Mouse (Mus musculus): ENCODE results near the gene Myh9. TPM values are rescaled to one million over a fixed set of nuclear protein-coding genes. Genes with fewer than 3 reads are reported as not detected.

Gene Myh9
- total and polyA plus RNA-seq, 3 experiments, result 30.4 to 111 (median 88.3) TPM

DNA sequence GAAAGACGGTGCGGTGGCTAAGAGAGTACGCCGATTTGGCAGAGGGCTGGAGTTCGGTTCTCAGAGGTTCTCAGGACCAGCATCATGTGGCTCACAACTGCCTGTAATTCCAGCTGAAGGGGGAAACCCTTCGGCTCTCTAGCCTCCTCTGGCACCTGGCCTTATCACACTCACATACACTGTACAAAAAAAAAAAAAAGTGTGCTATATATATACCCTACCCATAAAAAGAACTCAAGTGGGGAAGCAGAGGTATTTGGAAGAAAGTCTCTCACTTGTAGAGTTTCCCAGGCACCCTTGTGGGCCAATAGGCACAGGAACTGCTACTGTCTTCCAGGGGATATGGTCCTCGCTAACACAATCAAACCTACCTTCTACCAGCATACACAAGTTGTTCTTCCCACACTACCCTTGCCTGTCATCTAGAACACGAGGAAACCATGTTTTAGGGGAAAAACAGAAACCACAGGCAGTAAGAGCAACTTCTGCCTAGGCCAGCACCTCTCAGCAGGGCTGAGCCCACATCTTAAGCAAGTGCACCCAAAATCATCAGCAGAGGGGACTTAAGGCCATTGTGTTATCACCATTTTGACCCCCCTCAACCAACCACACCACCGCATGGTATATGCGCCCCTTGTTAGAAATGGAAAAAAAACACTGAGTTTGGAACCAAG, 4.4 kb downstream of the Myh9 start:
- Histone ChIP-seq H3K4me3 (peak overlapping the region; percentile 4; the same call in 1 of the 2 replicates), H3K27ac (peak overlapping the region; percentile 67), H3K9ac (ENCODE audit: low read depth, low read length) (peak overlapping the region; percentile 34), H3K4me1 (ENCODE audit: control insufficient read depth, insufficient read depth, low read length) (peaks cover 42% of the 10 kb centered on the region), H3K79me2 (replicated peaks; ENCODE audit: control insufficient read depth, insufficient read depth, low read length) (peaks cover 28% of the 10 kb centered on the region), H3K27me3 (ENCODE audit: control insufficient read depth, insufficient read depth, low read length) (no peaks in the 10 kb centered on the region), H3K36me3 (ENCODE audit: control insufficient read depth, insufficient read depth, low read length) (peaks cover 34% of the 10 kb centered on the region)
- no peak for DNase-seq
- no peak for TF ChIP-seq POLR2A (IDR thresholded peaks at IDR 0.05; ENCODE audit: insufficient read depth, low read depth, low read length)
- no peak for TF ChIP-seq CTCF (IDR thresholded peaks at IDR 0.05)
- TF ChIP-seq EP300 (IDR thresholded peaks at IDR 0.05; ENCODE audit: insufficient read depth, low read depth, low read length), result no peak
- intact Hi-C loops (cut with DNase I), result loop anchor here (2.0 to 5.0 kb wide), 2 partner anchors 55 to 75 kb away; no protein-coding TSS in a partner anchor
- 20% methylated on average over 10 of the region's 10 CpGs for WGBS

DNA sequence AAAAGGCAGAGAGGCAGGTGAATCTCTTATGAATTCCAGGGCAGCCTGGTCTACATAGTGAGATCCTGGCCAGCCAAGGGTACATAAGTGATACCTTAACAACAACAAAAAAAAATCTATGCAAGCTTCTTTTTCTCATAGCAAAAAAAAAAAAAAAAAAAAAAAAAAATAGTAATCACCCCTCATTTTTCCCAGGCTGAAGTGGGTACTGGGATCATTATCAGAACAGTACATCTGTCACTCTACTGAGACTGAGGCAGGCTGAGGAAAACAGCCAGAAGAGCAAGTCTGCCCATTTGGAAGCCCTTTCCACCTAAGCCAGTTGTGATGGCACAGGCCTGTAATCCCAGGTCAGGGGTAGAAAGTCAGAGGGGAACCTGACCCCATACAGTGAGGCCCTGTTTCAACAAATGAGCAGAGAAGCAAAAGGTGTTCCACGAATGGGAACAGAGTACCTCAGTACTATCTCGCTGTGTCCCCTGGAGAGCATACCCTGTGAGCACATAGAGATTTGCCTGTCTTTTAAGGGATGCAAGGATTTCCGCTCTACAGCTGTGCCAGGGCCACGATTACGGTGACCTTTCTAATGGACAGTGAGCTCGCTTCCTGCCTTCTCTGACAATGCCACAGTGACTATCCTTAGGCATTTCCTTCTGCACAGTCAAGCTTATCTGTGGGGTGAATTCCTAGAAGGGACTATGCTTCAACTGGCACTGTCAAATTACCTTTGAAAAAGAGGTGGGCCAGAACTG, 5.1 kb downstream of the Myh9 start:
- H3K79me2 ChIP-seq (replicated peaks; ENCODE audit: control insufficient read depth, insufficient read depth, low read length), result peaks cover 31% of the 10 kb centered on the region
- intact Hi-C loops (cut with DNase I), result loop anchor here (2.0 to 5.0 kb wide), 2 partner anchors 54 to 75 kb away; no protein-coding TSS in a partner anchor
- TF ChIP-seq CTCF (IDR thresholded peaks at IDR 0.05) (no peak), EP300 (IDR thresholded peaks at IDR 0.05; ENCODE audit: insufficient read depth, low read depth, low read length) (no peak), POLR2A (IDR thresholded peaks at IDR 0.05; ENCODE audit: insufficient read depth, low read depth, low read length) (0 out of 2 replicates have a peak, but pooled peaks have one; percentile 9)

GRCm38 (mm10) chr15:77835930-77836653, 5.9 kb downstream of the Myh9 start:
- H3K4me3 ChIP-seq, result no peak overlapping the region; the same call in 1 of the 2 replicates
- peak; percentile 46 to 59 for DNase-seq
- H3K27me3 ChIP-seq (ENCODE audit: control insufficient read depth, insufficient read depth, low read length), result no peaks in the 10 kb centered on the region
- peaks cover 42% of the 10 kb centered on the region for H3K36me3 ChIP-seq (ENCODE audit: control insufficient read depth, insufficient read depth, low read length)
- peaks cover 30% of the 10 kb centered on the region for H3K79me2 ChIP-seq (replicated peaks; ENCODE audit: control insufficient read depth, insufficient read depth, low read length)
- H3K4me1 ChIP-seq (ENCODE audit: control insufficient read depth, insufficient read depth, low read length), result peaks cover 53% of the 10 kb centered on the region
- intact Hi-C loops (cut with DNase I), result loop anchor here (2.0 to 5.0 kb wide), 3 partner anchors 15 to 76 kb away; no protein-coding TSS in a partner anchor
- TF ChIP-seq CTCF (IDR thresholded peaks at IDR 0.05), result no peak
- no peak for TF ChIP-seq POLR2A (IDR thresholded peaks at IDR 0.05; ENCODE audit: insufficient read depth, low read depth, low read length)
- no peak for TF ChIP-seq EP300 (IDR thresholded peaks at IDR 0.05; ENCODE audit: insufficient read depth, low read depth, low read length)
- WGBS, result 23% methylated on average over 9 of the region's 9 CpGs
- H3K27ac ChIP-seq, result peak overlapping the region; percentile 67
- peak overlapping the region; percentile 41 for H3K9ac ChIP-seq (ENCODE audit: low read depth, low read length)

More for the DNA sequence above, 5.1 kb downstream of the Myh9 start:
- H3K27me3 ChIP-seq (ENCODE audit: control insufficient read depth, insufficient read depth, low read length), result no peaks in the 10 kb centered on the region
- H3K9ac ChIP-seq (ENCODE audit: low read depth, low read length), result peak overlapping the region; percentile 19
- H3K4me3 ChIP-seq, result no peak overlapping the region
- peaks cover 47% of the 10 kb centered on the region for H3K4me1 ChIP-seq (ENCODE audit: control insufficient read depth, insufficient read depth, low read length)
- H3K36me3 ChIP-seq (ENCODE audit: control insufficient read depth, insufficient read depth, low read length), result peaks cover 38% of the 10 kb centered on the region
- H3K27ac ChIP-seq, result peak overlapping the region; percentile 67
- DNase-seq, result peak; percentile 18 to 31
- 13% methylated on average over 6 of the region's 6 CpGs for WGBS

DNA sequence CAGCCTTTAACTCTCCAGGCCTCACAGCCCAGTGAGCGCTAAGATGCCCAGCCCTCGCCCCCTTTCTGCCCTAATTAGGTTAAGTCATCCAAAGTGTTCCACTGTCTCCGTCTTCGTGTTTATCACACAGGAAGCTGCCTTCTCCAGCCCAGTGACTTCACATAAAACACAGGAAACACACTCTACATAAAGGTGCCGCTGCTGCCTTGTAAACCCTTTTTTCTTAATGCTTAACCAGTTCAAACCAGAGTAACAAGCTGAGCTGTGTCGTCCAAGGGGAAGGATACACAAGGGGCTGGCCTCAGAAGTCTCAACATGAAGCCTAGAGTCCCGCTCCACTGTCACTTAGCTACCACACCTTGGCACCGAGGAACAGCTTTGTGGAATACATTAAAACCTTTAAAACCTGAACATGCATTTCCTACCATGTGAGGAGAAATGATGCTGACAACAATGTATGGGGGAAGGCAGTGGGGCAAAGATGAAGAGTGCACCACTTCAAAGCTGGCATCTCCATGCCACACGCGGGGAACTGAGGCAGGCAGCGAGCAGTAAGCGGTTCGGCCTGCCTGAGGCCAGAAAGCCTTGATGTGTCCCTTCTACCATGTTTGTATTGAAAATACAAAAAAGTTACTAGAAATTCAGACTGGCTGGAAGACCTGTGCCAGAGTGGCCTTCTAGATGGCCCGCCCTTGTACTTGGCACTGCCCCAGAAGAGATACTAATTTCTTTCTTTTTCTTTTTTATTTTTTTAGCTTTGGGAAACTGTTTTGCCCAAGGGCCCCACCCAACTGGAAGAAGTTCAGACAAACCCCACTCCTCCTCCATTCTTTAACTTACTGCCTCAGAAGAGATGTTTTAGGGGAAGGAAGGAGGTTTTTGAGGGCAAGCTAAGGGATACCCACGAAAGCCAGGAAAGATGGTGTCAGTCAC, 7.4 kb downstream of the Myh9 start:
- WGBS, result 52% methylated on average over 15 of the region's 15 CpGs
- H3K4me1 ChIP-seq (ENCODE audit: control insufficient read depth, insufficient read depth, low read length), result peaks cover 62% of the 10 kb centered on the region
- H3K4me3 ChIP-seq, result no peak overlapping the region
- no peaks in the 10 kb centered on the region for H3K27me3 ChIP-seq (ENCODE audit: control insufficient read depth, insufficient read depth, low read length)
- H3K36me3 ChIP-seq (ENCODE audit: control insufficient read depth, insufficient read depth, low read length), result peaks cover 45% of the 10 kb centered on the region
- no peak for TF ChIP-seq EP300 (IDR thresholded peaks at IDR 0.05; ENCODE audit: insufficient read depth, low read depth, low read length)
- no peak for TF ChIP-seq CTCF (IDR thresholded peaks at IDR 0.05)
- no peak for TF ChIP-seq POLR2A (IDR thresholded peaks at IDR 0.05; ENCODE audit: insufficient read depth, low read depth, low read length)
- intact Hi-C loops (cut with DNase I), result loop anchor here (2.0 to 5.0 kb wide), 2 partner anchors 14 to 78 kb away; no protein-coding TSS in a partner anchor
- peak overlapping the region; percentile 65 for H3K27ac ChIP-seq
- DNase-seq, result peak in 1 of 2 experiments; percentile 19
- H3K79me2 ChIP-seq (replicated peaks; ENCODE audit: control insufficient read depth, insufficient read depth, low read length), result peaks cover 28% of the 10 kb centered on the region
- H3K9ac ChIP-seq (ENCODE audit: low read depth, low read length), result peak overlapping the region; percentile 43; the same call in 1 of the 2 replicates

DNA sequence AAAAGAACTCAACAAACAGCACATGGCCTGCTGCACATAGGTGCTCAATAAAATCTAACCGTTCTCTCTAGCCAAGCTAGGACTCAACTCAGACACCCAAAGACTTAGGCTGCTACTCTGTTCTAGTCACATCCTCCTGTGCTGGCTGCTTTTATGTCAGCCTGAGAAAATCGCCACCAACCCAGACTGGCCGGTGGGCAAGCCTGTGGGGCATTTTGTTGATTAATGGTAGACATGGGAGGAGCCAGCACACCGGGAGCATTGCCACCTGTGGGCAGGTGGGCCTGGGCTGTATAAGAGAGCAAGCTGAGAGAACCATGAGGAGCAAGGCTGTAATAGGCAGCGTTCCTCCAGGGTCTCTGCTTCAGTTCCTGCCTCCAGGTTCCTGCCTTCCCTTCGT, 8.2 kb downstream of the Myh9 start:
- Histone ChIP-seq H3K79me2 (replicated peaks; ENCODE audit: control insufficient read depth, insufficient read depth, low read length) (peaks cover 28% of the 10 kb centered on the region), H3K27me3 (ENCODE audit: control insufficient read depth, insufficient read depth, low read length) (no peaks in the 10 kb centered on the region), H3K27ac (peak overlapping the region; percentile 46), H3K9ac (ENCODE audit: low read depth, low read length) (peak overlapping the region; percentile 5; the same call in 1 of the 2 replicates), H3K4me3 (no peak overlapping the region), H3K36me3 (ENCODE audit: control insufficient read depth, insufficient read depth, low read length) (peaks cover 45% of the 10 kb centered on the region), H3K4me1 (ENCODE audit: control insufficient read depth, insufficient read depth, low read length) (peaks cover 61% of the 10 kb centered on the region)
- no peak for TF ChIP-seq CTCF (IDR thresholded peaks at IDR 0.05)
- no peak for TF ChIP-seq EP300 (IDR thresholded peaks at IDR 0.05; ENCODE audit: insufficient read depth, low read depth, low read length)
- no peak for TF ChIP-seq POLR2A (IDR thresholded peaks at IDR 0.05; ENCODE audit: insufficient read depth, low read depth, low read length)
- 68% methylated on average over 6 of the region's 6 CpGs for WGBS
- DNase-seq, result no peak
- intact Hi-C loops (cut with DNase I), result loop anchor here (2.0 kb wide), 1 partner anchor 13 kb away; no protein-coding TSS in a partner anchor
